9 mouse cellular contexts compared by ENCODE assay signal in genomic region chr6:8274387-8275054, GRCm38 (mm10). TPM values are rescaled to one million over a fixed set of nuclear protein-coding genes. Genes with fewer than 3 reads are reported as not detected.
DNase-seq lines count a peak whose midpoint lies in the region; ATAC-seq lines count a peak whose summit lies in the region.
"Had no signal": no experiment of that assay in that cellular context is flagged by ENCODE, and none has a peak within 500 bp of the region (broad histone marks: within the 10 kb centered on the region; RNA-seq: fewer than 3 reads in every experiment).

No protein-coding gene starts in this region.

- no peak overlapping the region for H3K4me2 ChIP-seq in intestine, embryonic 14.5 days (ENCODE audit: low read length)
- H3K4me2 ChIP-seq in intestine, embryonic 15.5 days (replicated peaks) = no peak overlapping the region
- H3K4me2 ChIP-seq in midbrain, embryonic 12.5 days (replicated peaks) = no peak overlapping the region

- DNase-seq in intestine, embryonic 14.5 days (ENCODE audit: low spot score) = peak; percentile 71
- peak; percentile 60 for DNase-seq in R1 (ENCODE audit: low read depth, low spot score)
- peak; percentile 71 to 77 for DNase-seq in cerebellum, postnatal 14 days
- peak; percentile 59 for DNase-seq in limb, embryonic 10.5 days (ENCODE audit: low spot score)
- peak; percentile 69 to 83 for DNase-seq in spleen, postnatal 4 days (ENCODE audit: low spot score in 2 of 2)

- H3K27ac ChIP-seq in intestine, embryonic 14.5 days (ENCODE audit: low read depth) = no peak overlapping the region
- no peak overlapping the region for H3K27ac ChIP-seq in intestine, embryonic 15.5 days
- no peak overlapping the region for H3K27ac ChIP-seq in limb, embryonic 10.5 days
- H3K27ac ChIP-seq in midbrain, embryonic 12.5 days (replicated peaks) = no peak overlapping the region
- H3K27ac ChIP-seq: macrophage had no signal

- no peaks in the 10 kb centered on the region for H3K4me1 ChIP-seq in intestine, embryonic 14.5 days (replicated peaks; ENCODE audit: control insufficient read depth, insufficient read depth, low read length)
- no peaks in the 10 kb centered on the region for H3K4me1 ChIP-seq in intestine, embryonic 15.5 days (replicated peaks)
- H3K4me1 ChIP-seq in limb, embryonic 10.5 days = no peaks in the 10 kb centered on the region
- H3K4me1 ChIP-seq in midbrain, embryonic 12.5 days = no peaks in the 10 kb centered on the region

- no peak overlapping the region for H3K4me3 ChIP-seq in intestine, embryonic 14.5 days (ENCODE audit: low read depth, low read length)
- H3K4me3 ChIP-seq in intestine, embryonic 15.5 days (replicated peaks) = no peak overlapping the region
- no peak overlapping the region for H3K4me3 ChIP-seq in limb, embryonic 10.5 days
- H3K4me3 ChIP-seq in midbrain, embryonic 12.5 days = no peak overlapping the region

- ATAC-seq in intestine, embryonic 14.5 days (replicated peaks; ENCODE audit: low FRiP score, low TSS enrichment, low read depth) = no peak
- no peak for ATAC-seq in intestine, embryonic 15.5 days
- ATAC-seq in granulocyte monocyte progenitor cell, adult 5-6 weeks (replicated peaks; ENCODE audit: poor library complexity, severe bottlenecking) = peak; percentile 94
- peak; percentile 70; the same call in 1 of the 2 replicates for ATAC-seq in midbrain, embryonic 12.5 days (ENCODE audit: low FRiP score, low read depth)

- 37% methylated on average over 6 of the region's 6 CpGs for WGBS in intestine, embryonic 14.5 days
- 38% methylated on average over 6 of the region's 6 CpGs for WGBS in intestine, embryonic 15.5 days
- WGBS in limb, embryonic 10.5 days = 33% methylated on average over 6 of the region's 6 CpGs
- WGBS in midbrain, embryonic 12.5 days = 37% methylated on average over 6 of the region's 6 CpGs

- no peaks in the 10 kb centered on the region for H3K27me3 ChIP-seq in intestine, embryonic 14.5 days (replicated peaks; ENCODE audit: control insufficient read depth, insufficient read depth, low read length)
- H3K27me3 ChIP-seq in intestine, embryonic 15.5 days (replicated peaks) = no peaks in the 10 kb centered on the region
- no peaks in the 10 kb centered on the region for H3K27me3 ChIP-seq in limb, embryonic 10.5 days (ENCODE audit: low read depth, poor library complexity, severe bottlenecking)
- no peaks in the 10 kb centered on the region for H3K27me3 ChIP-seq in midbrain, embryonic 12.5 days

- H3K36me3 ChIP-seq in intestine, embryonic 14.5 days (ENCODE audit: control insufficient read depth, insufficient read depth, low read length) = no peaks in the 10 kb centered on the region
- H3K36me3 ChIP-seq in intestine, embryonic 15.5 days = no peaks in the 10 kb centered on the region
- H3K36me3 ChIP-seq in limb, embryonic 10.5 days = 0 out of 2 replicates have a peak, but pooled peaks cover 5% of the 10 kb centered on the region
- H3K36me3 ChIP-seq in midbrain, embryonic 12.5 days = peaks cover 12% of the 10 kb centered on the region

- no peak overlapping the region for H3K9ac ChIP-seq in intestine, embryonic 14.5 days (ENCODE audit: low read length)
- H3K9ac ChIP-seq in intestine, embryonic 15.5 days = no peak overlapping the region
- no peak overlapping the region for H3K9ac ChIP-seq in midbrain, embryonic 12.5 days (replicated peaks)

- H3K9me3 ChIP-seq in intestine, embryonic 14.5 days (ENCODE audit: control insufficient read depth, low read length) = no peaks in the 10 kb centered on the region
- no peaks in the 10 kb centered on the region for H3K9me3 ChIP-seq in intestine, embryonic 15.5 days
- H3K9me3 ChIP-seq in limb, embryonic 10.5 days (replicated peaks) = no peaks in the 10 kb centered on the region
- H3K9me3 ChIP-seq in midbrain, embryonic 12.5 days = no peaks in the 10 kb centered on the region

RNA-seq across cellular contexts. Expression of gene Gm45062, which starts 15.3 kb away (rescaled TPM):
- 8.6 and 10.7 TPM in 2 replicates for polyA plus RNA-seq in intestine, embryonic 14.5 days (2014; fragmentation: Nextera tagmentation; extraction: Ambion mirVana)
- polyA plus RNA-seq in intestine, embryonic 15.5 days (2015; fragmentation: Nextera tagmentation; extraction: Ambion mirVana) = 5.1 and 6.7 TPM in 2 replicates
- 0.11 and 4.2 TPM in 2 replicates for total RNA-seq in granulocyte monocyte progenitor cell, adult 5-6 weeks (2014; fragmentation: Nextera tagmentation)
- 3.1 and 5.5 TPM in 2 replicates for total RNA-seq in granulocyte monocyte progenitor cell, adult 5-6 weeks (2017)
- polyA plus RNA-seq in limb, embryonic 10.5 days (2016; fragmentation: Nextera tagmentation; extraction: Ambion mirVana) = 9.8 and 16.2 TPM in 2 replicates
- polyA plus RNA-seq in midbrain, embryonic 12.5 days (2016; fragmentation: Nextera tagmentation; extraction: Ambion mirVana) = 15.8 and 20.5 TPM in 2 replicates

RNA-seq across cellular contexts. Expression of gene Umad1, which starts 15.4 kb away (rescaled TPM):
- polyA plus RNA-seq in intestine, embryonic 14.5 days (2014; fragmentation: Nextera tagmentation; extraction: Ambion mirVana) = 21.0 and 22.6 TPM in 2 replicates
- polyA plus RNA-seq in intestine, embryonic 15.5 days (2015; fragmentation: Nextera tagmentation; extraction: Ambion mirVana) = 24.9 and 25.5 TPM in 2 replicates
- total RNA-seq in granulocyte monocyte progenitor cell, adult 5-6 weeks (2014; fragmentation: Nextera tagmentation) = 17.0 and 18.7 TPM in 2 replicates
- 10.6 and 11.8 TPM in 2 replicates for total RNA-seq in granulocyte monocyte progenitor cell, adult 5-6 weeks (2017)
- polyA plus RNA-seq in limb, embryonic 10.5 days (2016; fragmentation: Nextera tagmentation; extraction: Ambion mirVana) = 14.4 and 15.3 TPM in 2 replicates
- 29.7 and 32.1 TPM in 2 replicates for polyA plus RNA-seq in midbrain, embryonic 12.5 days (2016; fragmentation: Nextera tagmentation; extraction: Ambion mirVana)

RNA-seq across cellular contexts. Expression of gene Rpa3, which starts 15.5 kb away (rescaled TPM):
- 158 and 160 TPM in 2 replicates for polyA plus RNA-seq in intestine, embryonic 14.5 days (2014; fragmentation: Nextera tagmentation; extraction: Ambion mirVana)
- 144 and 172 TPM in 2 replicates for polyA plus RNA-seq in intestine, embryonic 15.5 days (2015; fragmentation: Nextera tagmentation; extraction: Ambion mirVana)
- total RNA-seq in granulocyte monocyte progenitor cell, adult 5-6 weeks (2014; fragmentation: Nextera tagmentation) = 109 and 138 TPM in 2 replicates
- total RNA-seq in granulocyte monocyte progenitor cell, adult 5-6 weeks (2017) = 111 and 156 TPM in 2 replicates
- polyA plus RNA-seq in limb, embryonic 10.5 days (2016; fragmentation: Nextera tagmentation; extraction: Ambion mirVana) = 182 and 200 TPM in 2 replicates
- polyA plus RNA-seq in midbrain, embryonic 12.5 days (2016; fragmentation: Nextera tagmentation; extraction: Ambion mirVana) = 149 and 155 TPM in 2 replicates

Comparison
In these comparisons a context has a peak if more than half of its experiments do, and no peak if none do; other contexts are left out.
1. ATAC-seq: peak in granulocyte monocyte progenitor cell, adult 5-6 weeks (single experiment) and midbrain, embryonic 12.5 days (single experiment); none in intestine, embryonic 14.5 days (single experiment) and intestine, embryonic 15.5 days (single experiment).
2. Peak in every context shown above with its lines, with median percentiles within 50 percentile points of each other: DNase-seq.